Mouse (Mus musculus) retina, embryonic 14.5 days (tissue): ENCODE measurements around the gene Znrf1.
"Not testable (repeated sequence)": the region's sequence is repeated elsewhere in the genome, so short reads cannot be mapped to it uniquely, and the experiment has no call there.

ENCODE experiments used
- DNase-seq: peaks from one replicate; pipeline ENCODE4 v3.0.0-alpha.2; 2015; ENCODE audit warnings: low spot score

Gene Znrf1

DNA sequence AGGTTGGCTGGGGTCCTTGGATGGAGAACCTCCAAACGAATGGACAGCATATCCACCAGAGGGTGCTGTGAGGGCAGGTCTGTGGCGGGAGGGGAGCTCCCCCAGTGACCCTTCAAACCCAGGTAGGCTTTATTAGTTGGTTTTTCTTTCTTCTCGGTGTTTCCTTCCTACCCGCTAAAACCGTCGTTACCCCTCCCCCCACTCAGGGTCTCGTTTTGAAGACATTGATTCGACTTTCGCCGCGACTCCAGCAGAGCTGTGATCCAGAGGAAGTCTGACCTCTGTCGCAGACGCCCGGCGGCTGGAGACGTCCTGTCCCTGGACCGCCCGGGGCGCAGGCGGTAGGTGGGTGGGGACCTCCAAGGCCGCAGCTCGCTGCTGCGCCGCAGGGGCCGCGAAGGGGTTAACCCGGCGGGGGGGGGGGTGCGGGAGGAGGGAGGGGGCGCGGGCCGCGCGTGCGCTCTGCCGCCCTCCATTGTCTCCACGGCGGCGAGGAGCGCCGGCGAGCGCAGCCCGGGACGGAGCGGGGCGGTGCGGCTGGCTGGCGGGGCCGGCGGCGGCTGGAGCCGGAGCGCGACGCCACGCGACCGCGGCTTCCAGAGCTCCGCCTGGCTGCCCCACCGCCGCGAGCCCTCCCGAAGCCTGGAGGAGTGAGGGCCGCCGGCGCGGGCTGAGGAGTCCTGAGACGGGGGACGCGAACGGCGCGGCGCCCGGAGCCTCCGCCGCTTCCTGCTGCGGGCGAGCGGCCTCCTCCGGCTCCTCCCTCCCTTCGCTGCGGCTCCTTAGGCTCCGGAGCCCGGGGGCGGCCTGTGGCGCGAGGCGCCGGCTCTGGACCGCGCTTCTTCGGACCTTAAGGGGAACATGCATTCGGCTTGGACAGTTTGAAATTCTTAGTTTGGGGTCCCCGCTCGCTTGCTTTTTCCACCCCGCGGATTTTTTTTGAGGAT, at the start of gene Znrf1:
Gene Znrf1, plus strand, starts transcription at position 67 of the 947 bp plus-strand sequence.
- peak; percentile 80 for DNase-seq

DNA sequence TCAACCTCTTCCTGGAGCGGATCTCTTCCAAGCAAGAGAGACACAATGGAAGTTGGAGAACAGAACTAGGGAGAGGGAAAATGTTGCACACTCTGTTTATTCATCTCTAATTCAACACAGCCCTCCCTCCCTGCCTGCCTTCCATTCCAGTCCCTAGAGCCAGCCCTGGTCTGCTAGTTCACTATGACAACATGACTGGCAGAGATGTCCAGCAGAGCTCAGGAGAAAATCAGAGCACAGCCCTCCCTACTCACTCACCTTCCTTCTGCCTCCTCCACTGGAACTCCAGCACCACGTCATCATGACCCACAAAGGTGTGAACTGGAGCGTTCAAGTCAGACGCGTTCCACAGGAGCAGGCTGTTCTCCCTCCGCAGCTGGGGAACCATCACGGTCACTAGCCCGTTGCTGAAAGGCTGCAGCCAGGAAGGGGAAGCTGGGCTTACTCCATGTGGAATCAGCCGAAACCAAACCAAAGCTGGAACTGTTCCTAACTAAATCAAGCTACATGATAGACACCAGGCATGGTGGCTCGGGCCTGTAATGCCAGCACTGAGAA, 45.8 kb upstream of the Znrf1 start:
- DNase-seq: no peak

DNA sequence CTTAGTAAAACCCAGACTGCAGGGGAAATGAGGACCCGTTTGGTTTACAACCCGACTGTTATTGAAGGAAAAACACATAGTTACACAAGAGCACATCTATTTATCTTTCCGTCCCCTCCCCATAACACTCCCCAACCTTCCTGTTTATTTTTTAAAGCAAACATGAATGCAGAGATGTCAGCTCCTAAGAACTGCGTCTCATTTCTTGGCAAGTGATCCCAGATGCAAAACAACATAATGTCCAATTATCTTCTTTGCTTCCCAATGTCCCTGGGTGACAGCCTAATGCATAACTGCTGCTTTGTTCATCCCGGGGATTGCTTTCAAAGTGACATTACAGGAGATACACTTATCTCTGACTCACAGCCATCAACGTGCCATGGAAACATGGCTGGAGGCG, 44.7 kb upstream of the Znrf1 start:
- DNase-seq: no peak

DNA sequence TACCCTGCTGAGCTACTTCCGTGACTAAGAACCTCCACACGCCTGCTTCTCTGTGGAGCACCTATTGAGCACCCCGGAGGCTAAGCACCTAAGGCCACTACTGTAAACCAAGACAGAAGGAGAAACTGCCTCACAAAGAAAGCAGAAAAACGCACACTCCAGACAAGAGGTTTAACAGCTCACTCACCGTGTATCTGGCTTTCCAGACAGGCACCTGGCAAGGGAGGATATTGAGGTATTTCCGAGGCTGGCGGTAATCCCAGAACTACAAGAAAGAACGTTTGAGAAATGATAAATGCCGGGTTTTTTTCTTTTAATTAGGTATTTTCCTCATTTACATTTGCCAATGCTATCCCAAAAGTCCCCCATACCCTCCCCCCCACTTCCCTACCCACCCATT, 43.4 kb upstream of the Znrf1 start:
- DNase-seq: no peak

DNA sequence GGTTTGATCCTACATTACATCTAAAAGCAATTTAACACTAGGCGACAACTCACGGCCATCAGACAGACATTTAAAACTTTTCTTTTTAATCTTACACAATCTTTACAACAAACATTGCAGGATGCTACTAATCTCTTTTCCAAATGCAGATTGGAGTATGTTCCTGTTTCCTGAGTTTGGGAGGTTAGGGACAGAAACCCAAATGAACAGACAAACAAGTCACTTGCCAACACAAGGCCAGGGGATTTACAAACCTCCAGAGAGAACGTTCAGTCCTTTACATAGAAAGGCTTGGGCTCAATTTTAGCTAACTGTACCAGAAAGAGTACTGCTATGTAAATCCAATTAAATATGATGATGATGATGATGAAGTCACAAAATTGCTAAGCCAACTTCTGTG, 42.7 kb upstream of the Znrf1 start:
- no peak for DNase-seq

DNA sequence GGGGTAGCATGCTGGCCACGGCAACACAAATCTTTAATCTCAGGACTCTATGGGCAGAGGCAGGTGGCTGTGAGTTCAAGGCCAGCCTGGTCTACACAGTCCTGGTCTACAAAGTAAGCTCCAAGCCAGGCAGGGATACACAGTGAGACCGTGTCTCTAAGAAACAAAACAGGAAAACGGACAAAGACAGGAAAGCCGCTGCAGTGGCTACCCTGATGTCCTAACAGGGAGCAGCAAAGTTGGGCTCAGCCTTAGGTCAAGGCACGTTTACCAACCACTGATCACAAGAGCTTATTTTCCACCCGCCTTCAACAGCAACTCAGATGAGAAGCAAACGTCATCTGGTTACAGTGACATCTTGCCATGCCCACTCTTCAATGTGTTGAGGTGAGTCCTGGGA, 39.6 kb upstream of the Znrf1 start:
- no peak for DNase-seq

DNA sequence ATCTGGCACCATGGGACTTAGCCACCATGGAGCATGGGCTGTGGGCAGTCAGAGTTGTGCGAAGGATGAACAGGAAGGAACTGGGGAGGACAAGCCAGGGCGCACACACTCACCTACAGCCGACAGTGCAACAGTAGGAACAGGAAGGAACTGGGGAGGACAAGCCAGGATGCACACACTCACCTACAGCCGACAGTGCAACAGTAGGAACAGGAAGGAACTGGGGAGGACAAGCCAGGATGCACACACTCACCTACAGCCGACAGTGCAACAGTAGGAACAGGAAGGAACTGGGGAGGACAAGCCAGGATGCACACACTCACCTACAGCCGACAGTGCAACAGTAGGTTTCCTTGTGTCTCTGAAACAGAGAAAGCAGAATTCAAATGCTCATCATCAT, 37.6 kb upstream of the Znrf1 start:
- DNase-seq: not testable (repeated sequence)

DNA sequence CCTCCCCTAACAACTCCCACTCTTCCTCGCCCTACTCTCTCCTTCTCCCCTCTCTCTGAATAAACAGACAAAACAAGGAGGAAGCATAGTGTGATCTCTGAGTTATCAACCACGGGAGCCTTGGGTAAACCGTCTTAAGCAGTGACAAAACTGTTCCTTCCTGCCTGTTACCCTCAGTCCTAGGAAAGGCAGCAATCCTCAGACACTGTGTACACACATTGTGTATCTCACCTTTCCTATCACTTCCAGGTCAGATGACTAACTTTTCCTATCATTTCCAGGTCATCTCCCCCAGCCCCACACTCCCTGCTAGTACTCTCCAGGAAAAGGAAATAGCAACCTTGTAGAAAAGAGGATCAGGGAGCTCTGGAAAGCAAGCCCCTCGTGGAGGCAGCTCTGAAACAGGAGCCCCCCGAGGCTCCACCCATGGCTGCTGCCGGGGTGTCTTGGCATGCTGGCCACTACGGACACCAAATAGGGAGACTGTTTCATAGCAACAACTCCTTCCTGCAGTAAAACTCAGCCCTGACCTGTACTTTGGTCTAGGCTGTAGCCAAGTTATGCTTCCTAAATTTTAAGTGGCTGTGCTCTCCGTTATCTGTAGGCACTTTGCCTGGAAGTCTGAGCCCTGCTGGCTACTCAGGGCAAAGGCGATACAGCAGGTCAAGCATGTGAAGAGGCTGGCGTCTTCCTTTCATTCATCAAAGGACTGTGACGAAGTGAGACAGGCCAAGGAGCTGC, 34.0 kb upstream of the Znrf1 start:
- no peak for DNase-seq

DNA sequence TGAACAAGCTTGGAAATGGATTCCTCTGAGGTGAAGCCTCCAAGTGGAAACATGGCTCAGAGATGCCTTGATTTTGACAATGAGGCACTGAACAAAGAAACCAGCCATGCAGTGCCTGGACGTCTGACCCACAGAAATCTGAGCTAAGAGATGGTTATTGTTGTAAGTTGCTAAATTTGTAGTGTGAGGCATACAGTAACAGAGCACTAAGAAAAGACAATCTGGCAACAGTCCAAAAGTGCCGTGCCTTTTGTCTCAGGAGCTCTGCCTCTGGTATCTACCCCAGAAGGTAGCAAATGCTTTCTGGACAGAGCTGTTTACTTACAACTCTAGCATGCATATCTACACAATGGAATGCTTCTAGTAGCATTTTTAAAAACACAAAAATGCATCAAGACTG, 27.3 kb upstream of the Znrf1 start:
- DNase-seq: no peak

DNA sequence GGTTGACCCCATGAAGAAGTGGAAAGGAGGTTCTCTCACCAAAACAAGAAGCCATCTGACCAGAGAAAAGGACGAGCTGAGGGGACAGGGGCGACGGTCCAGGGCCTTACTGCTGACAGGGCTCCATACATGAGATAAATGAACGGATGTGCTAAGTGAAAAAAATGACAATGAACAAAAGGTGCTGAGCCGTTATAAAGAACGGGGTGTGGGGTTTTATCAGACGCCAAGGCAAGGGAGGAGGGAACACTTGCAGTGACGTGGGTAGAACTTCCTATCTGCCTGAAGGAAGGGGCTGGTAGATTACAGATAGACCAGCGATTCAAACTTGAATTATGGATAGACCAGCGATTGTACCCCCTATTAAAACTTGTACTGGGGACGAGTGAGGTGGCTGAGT, 26.6 kb upstream of the Znrf1 start:
- no peak for DNase-seq

DNA sequence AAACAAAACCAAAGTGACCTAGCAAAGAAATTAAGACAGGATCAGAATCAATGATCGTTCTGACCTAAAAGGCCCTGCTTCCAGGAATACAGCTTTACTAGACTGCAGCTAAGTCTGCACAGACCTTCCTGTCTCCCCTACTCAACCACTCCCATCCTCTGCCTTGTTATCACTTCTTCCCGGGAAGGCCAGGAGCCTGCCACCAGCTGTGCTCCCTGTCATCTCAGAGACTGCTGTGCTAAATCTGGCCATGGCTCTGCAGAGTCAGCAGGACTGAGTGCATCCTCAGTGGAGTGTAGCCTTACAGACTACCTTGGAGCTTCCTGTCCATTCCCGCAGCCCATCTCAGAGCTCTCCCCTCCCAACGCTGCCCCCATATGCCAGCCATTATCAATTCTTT, 25.5 kb upstream of the Znrf1 start:
- DNase-seq: no peak

DNA sequence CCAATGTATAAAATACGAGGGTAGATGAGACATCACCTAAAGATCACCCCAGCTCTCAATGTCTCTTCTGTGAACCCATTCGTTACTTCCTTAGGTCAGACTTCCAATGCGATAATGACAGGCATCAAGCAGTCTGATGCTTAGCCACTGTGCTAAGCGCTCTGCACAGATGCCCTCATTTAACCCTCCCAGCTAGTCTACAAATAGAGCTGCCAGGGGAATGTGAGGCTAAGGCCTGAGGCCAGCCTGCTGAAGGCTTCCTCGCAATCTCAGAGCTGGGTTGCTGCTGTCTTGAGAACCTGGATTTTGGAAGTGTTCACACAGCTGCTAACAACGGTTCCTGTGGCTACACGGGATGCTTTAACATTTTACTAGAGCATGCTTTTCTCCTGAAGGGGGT, 23.0 kb upstream of the Znrf1 start:
- no peak for DNase-seq

DNA sequence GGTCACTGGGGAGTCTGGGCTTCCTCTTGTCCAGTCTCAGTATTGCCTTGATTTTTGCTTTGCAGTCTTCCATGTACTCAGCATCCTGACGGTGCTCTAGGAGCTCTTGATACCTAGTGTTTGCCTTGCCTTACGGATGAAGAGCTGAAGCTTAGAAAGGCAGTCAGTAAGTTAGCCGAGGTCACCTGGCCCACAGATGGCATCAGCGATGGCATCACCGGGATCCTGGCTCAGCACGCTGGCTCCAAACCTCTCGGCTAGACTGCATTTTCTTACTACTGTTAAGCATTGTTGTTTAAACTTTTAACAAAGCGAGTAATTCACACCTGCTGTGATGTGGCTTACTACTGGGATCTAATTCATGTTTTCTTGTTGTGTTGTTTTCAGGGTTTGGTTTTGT, 22.5 kb upstream of the Znrf1 start:
- DNase-seq: no peak

DNA sequence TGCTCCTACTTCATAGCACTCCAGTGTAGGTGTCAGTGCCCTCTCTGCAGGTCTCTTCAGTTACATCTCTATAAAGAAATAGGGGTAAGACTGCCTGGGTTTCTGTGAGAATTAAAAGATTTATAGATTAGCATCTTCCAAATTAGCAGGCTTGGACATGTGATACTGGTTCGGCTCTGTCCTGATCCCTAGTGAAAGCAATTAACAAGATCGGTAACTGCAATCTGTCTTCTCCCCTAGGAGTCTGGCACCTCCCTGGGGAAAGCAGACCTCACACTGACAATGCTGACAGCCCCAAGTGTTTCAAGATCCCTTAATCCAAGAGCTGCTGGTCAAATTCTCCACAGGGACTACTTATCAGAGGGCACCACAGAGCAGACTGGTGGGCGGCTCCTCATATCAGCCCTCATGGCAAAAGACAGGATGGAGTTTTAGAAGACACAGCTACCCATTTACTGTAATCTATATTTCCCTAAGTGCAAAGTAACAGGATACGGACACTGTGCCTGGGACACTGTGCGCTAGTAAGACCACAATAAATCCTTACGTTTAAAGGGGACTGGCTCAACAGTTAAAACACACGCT, 19.4 kb upstream of the Znrf1 start:
- DNase-seq: no peak

DNA sequence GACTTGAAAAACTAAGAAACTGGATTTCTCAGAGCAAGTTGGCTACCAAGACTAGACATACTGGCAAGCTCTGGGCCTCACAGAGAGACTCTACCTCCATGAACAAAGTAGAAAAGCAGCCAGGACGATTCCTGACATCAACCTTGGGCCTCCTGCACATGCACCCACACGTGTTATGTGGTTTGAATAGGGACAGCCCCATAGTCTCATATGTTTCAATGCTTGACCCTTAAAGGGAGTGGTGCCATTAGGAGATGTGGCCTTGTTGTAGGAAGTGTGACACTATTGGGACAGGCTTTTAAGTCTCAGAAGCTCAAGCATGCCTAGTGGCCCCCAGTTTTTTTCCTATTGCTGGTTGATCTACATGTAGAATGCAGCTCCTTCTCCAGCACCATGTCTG, 18.4 kb upstream of the Znrf1 start:
- no peak for DNase-seq

DNA sequence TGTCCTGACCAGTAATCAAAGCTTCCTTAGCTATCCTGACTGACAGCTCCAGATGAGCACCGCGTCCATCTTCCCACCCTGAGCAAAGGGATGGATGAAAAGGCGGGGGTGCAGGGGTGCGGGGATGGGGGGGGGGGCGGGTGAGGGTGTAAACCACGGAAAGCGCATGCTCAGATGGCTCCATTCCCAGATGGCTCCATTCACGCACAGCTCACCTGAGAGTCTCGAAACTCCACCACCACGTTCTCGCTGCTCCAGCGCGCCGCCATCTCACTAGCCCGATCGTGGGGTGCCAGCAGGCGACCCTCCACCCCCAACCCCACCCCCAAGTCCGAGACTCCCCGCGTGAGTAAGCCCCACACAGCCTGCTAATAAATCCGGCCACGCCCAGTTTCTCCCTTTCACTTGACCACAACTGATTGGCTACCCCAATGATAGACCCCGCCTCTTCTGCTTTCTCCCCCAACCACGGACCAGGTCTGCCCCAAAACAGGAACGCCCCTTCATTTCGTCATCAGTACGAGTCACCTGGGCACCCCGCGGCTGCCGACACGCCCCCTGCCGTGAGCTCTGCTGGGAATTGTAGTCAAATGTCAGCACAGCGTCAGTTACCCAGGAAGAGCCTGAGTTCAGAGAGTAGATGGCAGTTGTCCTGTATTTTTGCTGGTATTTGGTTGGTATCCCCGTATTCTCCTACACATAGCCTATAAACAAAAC, 14.0 kb upstream of the Znrf1 start, which contains the start of gene Wdr59:
Gene Wdr59, minus strand, starts transcription at position 380 of the 717 bp plus-strand sequence.
- peak; percentile 99 for DNase-seq

DNA sequence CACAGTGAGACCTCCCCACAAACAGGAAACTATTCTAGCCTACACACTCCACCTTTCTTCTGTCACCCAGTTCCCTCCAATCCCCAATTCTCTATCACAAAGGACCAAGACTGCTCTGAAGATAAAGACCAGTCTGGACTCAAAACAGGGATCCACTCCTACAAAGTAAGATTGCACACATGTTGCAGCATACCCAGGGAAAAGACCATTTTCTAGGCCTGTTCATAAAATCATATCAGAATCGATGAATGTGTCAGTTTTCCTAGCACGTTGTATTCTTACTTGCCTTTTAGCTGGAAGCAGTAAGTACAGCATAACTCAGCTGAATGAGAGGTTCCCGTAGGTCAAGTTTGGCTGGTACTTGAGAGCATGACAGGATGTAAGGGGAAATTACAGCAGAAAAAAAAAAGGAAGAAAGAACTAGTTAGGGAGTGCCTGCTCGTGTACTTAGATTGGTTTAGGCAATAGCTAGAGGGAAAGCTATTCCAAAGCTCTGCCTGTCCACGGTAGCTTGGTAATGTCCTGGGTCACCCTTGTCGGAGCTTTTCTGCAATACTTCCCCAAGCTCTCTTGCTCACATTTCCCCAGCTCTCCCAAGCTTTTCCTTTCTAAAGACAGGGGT, 9.4 kb upstream of the Znrf1 start:
- DNase-seq: no peak

DNA sequence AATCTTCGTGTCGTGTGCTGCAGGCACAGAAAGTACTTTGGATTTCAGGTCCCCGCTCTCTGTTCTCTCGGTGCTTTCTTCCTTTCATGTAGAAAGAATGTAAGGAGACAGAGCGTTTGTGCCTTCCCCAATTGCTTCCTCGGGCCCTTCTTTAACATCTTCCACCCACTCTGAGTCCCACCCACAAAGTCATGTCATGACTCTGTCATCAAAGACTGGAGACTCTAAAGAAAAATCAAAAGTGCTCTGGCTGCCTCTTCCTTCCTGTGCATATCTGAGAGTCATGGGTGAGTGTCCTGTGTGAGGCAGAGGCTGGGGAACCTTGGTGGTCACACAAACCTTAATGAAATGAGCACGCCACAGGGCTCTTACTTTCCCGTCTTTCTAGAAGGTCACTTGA, 8.7 kb upstream of the Znrf1 start:
- no peak for DNase-seq

DNA sequence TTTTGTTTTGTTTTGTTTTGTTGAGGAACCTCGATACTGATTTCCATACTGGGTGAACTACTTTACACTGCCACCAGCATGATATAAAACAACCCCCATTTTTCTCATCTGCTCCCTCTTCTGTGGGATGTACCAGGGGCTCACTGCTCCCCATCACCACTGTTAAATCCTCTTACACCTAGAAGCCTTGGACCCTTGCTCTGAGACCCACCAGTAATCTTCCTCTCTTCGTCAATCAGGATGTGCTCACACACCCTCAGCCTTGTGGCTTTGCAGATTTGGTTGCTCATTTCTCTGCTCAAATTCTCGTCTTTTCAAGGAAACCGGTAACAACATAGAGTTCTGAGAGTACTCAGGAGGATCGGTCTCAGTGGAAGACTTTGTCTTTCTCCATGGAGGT, 7.8 kb upstream of the Znrf1 start:
- DNase-seq: no peak

DNA sequence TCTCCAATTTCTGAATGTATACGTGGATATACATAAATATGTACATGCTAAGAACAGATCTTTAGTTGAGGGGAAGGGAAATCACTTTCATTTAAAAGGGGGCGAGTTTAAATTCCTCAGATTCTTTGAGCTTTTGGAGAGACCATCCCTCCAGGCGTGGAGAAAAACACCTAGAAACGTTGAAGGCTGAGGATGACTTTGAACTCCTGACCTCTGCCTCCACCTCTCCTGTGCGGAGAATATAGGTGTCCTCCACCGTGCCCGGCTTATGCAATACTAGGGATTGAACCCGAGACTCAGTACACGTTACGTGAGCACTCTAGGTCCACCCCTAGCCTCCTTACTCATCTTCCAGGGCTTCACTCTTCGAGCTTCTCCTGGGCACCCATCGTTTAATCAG, 4.7 kb upstream of the Znrf1 start:
- no peak for DNase-seq

DNA sequence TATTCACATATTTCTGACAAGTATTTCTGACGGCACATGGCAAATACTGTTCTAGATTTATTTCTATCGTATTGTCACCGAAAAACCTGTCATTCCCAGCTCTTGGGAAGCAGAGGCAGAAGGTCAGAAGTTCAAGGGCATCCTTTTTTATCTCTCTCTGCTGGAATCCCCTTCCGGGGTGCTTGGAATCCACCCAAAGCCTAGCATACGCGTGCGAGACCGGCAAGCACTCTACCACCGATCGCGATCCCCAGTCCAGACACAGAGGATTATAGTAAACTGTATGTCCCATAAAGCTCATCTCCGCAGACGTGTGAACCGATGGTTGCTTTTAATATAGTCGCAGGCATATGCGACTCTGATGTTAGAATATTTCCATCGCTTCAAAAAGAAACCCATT, 4.3 kb upstream of the Znrf1 start:
- no peak for DNase-seq

DNA sequence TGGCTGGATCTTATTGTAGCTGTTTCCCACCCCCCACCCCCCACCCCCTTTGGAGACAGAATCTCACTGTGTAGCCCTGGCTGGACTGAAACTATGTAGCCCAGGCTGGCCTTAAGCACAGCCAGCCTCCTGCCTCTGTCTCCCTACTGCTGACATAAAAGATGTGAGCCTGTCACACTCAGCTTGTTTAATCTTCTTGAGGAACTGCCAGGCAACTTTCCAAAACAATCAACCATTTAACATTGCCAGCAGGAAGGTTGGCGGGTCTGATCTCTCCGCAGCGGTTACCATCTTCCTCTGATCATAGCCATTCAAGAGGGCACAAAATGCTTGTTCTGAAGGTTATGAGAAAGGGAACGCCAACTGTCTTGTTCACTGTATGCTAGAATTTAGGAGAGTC, 2.4 kb upstream of the Znrf1 start:
- DNase-seq: no peak
